Mouse (Mus musculus) frontal cortex, postnatal 10 days (tissue): ENCODE measurements around the gene Ctnnd2.

Experiments used
- DNase-seq, 2 experiments: peaks; one replicate each; pipeline ENCODE4 v3.0.0; 2022; ENCODE audit warnings: low spot score in 2 of 2, mixed read lengths in 1 of 2

Ctnnd2 gene

GRCm38 (mm10) chr15:30240881-30241280, 68.5 kb downstream of the Ctnnd2 start:
- DNase-seq: no peak

GRCm38 (mm10) chr15:30268822-30269221, 96.4 kb downstream of the Ctnnd2 start:
- no peak for DNase-seq

GRCm38 (mm10) chr15:30271141-30271572, 98.8 kb downstream of the Ctnnd2 start:
- peak in 1 of 2 experiments; percentile 44 for DNase-seq

GRCm38 (mm10) chr15:30272326-30272725, 99.9 kb downstream of the Ctnnd2 start:
- no peak for DNase-seq

- DNase-seq: no peak
These were observed 103.3 kb downstream of the Ctnnd2 start for GRCm38 (mm10) chr15:30275721-30276120.

GRCm38 (mm10) chr15:30276691-30277090, 104.3 kb downstream of the Ctnnd2 start:
- no peak for DNase-seq

- DNase-seq: no peak
These were observed 106.2 kb downstream of the Ctnnd2 start for GRCm38 (mm10) chr15:30278610-30279009.

GRCm38 (mm10) chr15:30285572-30286244, 113.3 kb downstream of the Ctnnd2 start:
- DNase-seq: no peak

GRCm38 (mm10) chr15:30286245-30286642, 113.9 kb downstream of the Ctnnd2 start:
- no peak for DNase-seq

- no peak for DNase-seq
These were observed 130.4 kb downstream of the Ctnnd2 start for GRCm38 (mm10) chr15:30302824-30303223.

GRCm38 (mm10) chr15:30306437-30306836, 134.0 kb downstream of the Ctnnd2 start:
- DNase-seq: no peak

GRCm38 (mm10) chr15:30322543-30322942, 150.2 kb downstream of the Ctnnd2 start:
- no peak for DNase-seq

GRCm38 (mm10) chr15:30333336-30334310, 161.2 kb downstream of the Ctnnd2 start:
- DNase-seq: no peak

- no peak for DNase-seq
These were observed 166.3 kb downstream of the Ctnnd2 start for GRCm38 (mm10) chr15:30338585-30339197.

GRCm38 (mm10) chr15:30345754-30346153, 173.4 kb downstream of the Ctnnd2 start:
- DNase-seq: no peak

GRCm38 (mm10) chr15:30364491-30364890, 192.1 kb downstream of the Ctnnd2 start:
- DNase-seq: no peak

- DNase-seq: no peak
These were observed 197.6 kb downstream of the Ctnnd2 start for GRCm38 (mm10) chr15:30369997-30370396.

- no peak for DNase-seq
These were observed 198.8 kb downstream of the Ctnnd2 start for GRCm38 (mm10) chr15:30371151-30371550.

- no peak for DNase-seq
These were observed 201.3 kb downstream of the Ctnnd2 start for GRCm38 (mm10) chr15:30373654-30374215.

- DNase-seq: no peak
These were observed 202.5 kb downstream of the Ctnnd2 start for GRCm38 (mm10) chr15:30374907-30375306.

- no peak for DNase-seq
These were observed 210.9 kb downstream of the Ctnnd2 start for GRCm38 (mm10) chr15:30383075-30383842.
